Mouse (Mus musculus) embryonic facial prominence, embryonic 13.5 days (tissue): Measurements from ENCODE around the gene Prr15l. TPM values are rescaled to one million over a fixed set of nuclear protein-coding genes. Genes with fewer than 3 reads are reported as not detected.

ENCODE experiments used
- ATAC-seq: fragments of 200-750 bp; cut with Nextera tagmentation; 2 replicates; pipeline ENCODE4 v1.8.0; 2017; ENCODE audit warnings: low read depth; ENCODE audit not compliant: insufficient number of reproducible peaks, insufficient read depth, low FRiP score, low TSS enrichment
- H3K27ac ChIP-seq: fragments of 300-500 bp; sonication (generic); 2 replicates; pipeline ENCODE4 v1.5.1; 2015; ENCODE audit warnings: moderate library complexity, mild to moderate bottlenecking, inconsistent platforms
- H3K27me3 ChIP-seq: fragments of 300-500 bp; sonication (generic); 2 replicates; pipeline ENCODE4 v1.6.1; 2015; ENCODE audit warnings: mild to moderate bottlenecking, inconsistent platforms
- H3K36me3 ChIP-seq: fragments of 300-500 bp; sonication (generic); 2 replicates; pipeline ENCODE4 v1.6.1; 2015; ENCODE audit warnings: mild to moderate bottlenecking, inconsistent platforms
- H3K4me1 ChIP-seq: fragments of 300-500 bp; sonication (generic); 2 replicates; pipeline ENCODE4 v1.6.1; 2015; ENCODE audit warnings: inconsistent platforms
- H3K4me2 ChIP-seq: fragments of 300-500 bp; sonication (generic); 2 replicates; pipeline ENCODE4 v1.6.1; 2015; ENCODE audit warnings: moderate library complexity, mild to moderate bottlenecking, inconsistent platforms
- H3K4me3 ChIP-seq: fragments of 300-500 bp; sonication (generic); 2 replicates; pipeline ENCODE4 v1.5.1; 2015; ENCODE audit warnings: mild to moderate bottlenecking, inconsistent platforms
- H3K9ac ChIP-seq: fragments of 300-500 bp; sonication (generic); 2 replicates; pipeline ENCODE4 v1.6.1; 2015; ENCODE audit warnings: mild to moderate bottlenecking, inconsistent platforms
- H3K9me3 ChIP-seq: fragments of 300-500 bp; sonication (generic); 2 replicates; pipeline ENCODE4 v1.6.1; 2016; ENCODE audit warnings: inconsistent platforms
- WGBS: fragments of 180-500 bp; shearing (Covaris S2); methylation state at CpG from one replicate; pipeline ENCODE4 v1.1.7; 2015; ENCODE audit warnings: mixed read lengths; 5-methylcytosine and 5-hydroxymethylcytosine counted together
- polyA plus RNA-seq: library from polyadenylated mRNA; unstranded; fragments of >200 nt; fragmentation: Nextera tagmentation; extraction: Ambion mirVana; gene quantifications from 2 replicates; pipeline ENCODE4 v1.2.1, GENCODE M21; 2015

Gene Prr15l
- polyA plus RNA-seq, 1 experiment from 2014 or later, result 2.4 TPM

DNA sequence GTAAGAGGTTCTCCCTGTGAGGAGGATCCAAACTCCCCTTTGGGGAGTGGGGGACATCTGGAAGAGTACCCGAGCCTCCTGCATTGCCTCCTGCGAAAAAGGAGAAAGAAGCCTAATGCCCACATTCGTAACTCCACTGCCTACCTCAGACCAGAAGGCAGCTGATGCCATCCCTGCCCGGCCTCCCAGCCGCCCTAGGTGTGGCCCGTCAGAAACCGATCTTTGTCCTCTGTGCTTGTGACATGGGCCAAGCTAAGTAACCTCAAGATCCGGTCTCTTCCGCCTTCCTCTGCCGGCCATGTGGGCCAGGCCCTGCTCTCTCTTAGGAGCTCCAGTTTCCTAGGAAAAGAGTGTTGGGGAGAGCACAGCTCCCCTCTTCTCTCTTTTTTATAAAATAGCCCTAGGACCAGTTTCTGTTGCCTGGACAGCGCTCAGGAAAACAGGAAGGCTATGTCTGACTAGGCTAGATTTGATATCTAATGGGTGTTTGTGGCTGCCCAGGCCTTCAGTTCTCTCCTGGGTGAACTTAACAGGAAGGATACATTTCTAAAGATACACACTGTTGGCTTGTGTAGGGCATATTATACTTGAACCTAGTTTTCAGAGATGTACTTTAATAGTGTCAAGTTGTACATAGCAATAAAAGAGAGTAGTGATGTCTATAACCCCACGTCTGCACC is 2.3 kb upstream of the Prr15l start:
- Histone ChIP-seq H3K4me2 (no peak overlapping the region), H3K27ac (no peak overlapping the region), H3K27me3 (peaks cover 22% of the 10 kb centered on the region), H3K36me3 (no peaks in the 10 kb centered on the region), H3K9me3 (no peaks in the 10 kb centered on the region), H3K4me3 (no peak overlapping the region), H3K9ac (no peak overlapping the region), H3K4me1 (peaks cover 16% of the 10 kb centered on the region)
- no peak for ATAC-seq
- 85% methylated on average over 12 of the region's 12 CpGs for WGBS

DNA sequence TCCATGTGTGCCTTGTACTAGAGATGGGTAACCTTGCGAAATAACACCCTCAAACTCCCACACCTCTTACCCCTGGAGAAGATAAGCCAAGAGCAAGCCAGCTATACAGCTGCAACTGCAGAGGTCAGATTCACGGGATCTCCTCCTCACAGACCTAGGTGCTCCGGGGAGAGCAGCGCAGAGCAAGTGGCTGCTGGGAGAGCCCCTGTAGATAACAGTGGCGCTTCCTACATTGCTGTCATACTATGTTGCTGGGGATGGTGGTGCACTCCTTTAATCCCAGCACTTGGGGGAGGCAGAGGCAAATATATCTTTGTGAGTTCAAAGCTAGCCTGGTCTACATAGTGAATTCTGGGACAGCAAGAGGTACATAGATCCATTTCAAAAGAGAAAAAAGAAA is 1.3 kb upstream of the Prr15l start:
- Histone ChIP-seq H3K27me3 (peaks cover 22% of the 10 kb centered on the region), H3K4me1 (peaks cover 18% of the 10 kb centered on the region), H3K9me3 (no peaks in the 10 kb centered on the region), H3K4me3 (no peak overlapping the region), H3K9ac (no peak overlapping the region), H3K36me3 (no peaks in the 10 kb centered on the region), H3K27ac (no peak overlapping the region), H3K4me2 (no peak overlapping the region)
- no peak for ATAC-seq
- 85% methylated on average over 5 of the region's 5 CpGs for WGBS

DNA sequence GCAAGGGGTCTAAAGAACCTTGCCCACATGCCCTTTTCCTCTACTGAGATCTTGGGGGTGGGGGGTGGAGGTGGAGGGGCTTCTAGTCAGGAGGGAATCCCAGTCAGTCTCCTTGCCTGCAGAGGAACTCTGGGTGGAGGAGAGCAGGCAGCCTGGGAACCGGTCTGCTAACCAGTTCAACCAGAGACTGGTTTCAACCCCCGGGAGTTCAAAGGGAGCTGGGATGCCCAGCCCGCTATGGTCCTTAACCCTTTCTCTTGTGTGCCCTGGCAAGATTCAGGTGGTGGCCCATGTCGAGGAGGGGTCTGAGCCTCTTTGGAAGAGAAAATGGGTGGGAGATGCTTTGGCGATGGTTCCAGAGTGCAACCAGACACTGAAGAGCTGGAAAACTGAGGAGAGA is 787 bp downstream of the Prr15l start:
- peaks cover 22% of the 10 kb centered on the region for H3K27me3 ChIP-seq
- H3K4me1 ChIP-seq, result peaks cover 22% of the 10 kb centered on the region
- H3K4me2 ChIP-seq, result peak overlapping the region; percentile 39
- WGBS, result 2% methylated on average over 5 of the region's 5 CpGs
- no peak for ATAC-seq
- no peaks in the 10 kb centered on the region for H3K9me3 ChIP-seq
- no peak overlapping the region for H3K4me3 ChIP-seq
- no peaks in the 10 kb centered on the region for H3K36me3 ChIP-seq
- H3K27ac ChIP-seq, result peak overlapping the region; percentile 57; the same call in 1 of the 2 replicates
- H3K9ac ChIP-seq, result no peak overlapping the region

GRCm38 (mm10) chr11:96929096-96929765 is 1.3 kb downstream of the Prr15l start:
- H3K4me2 ChIP-seq, result peak overlapping the region; percentile 39
- H3K27ac ChIP-seq, result peak overlapping the region; percentile 57; the same call in 1 of the 2 replicates
- whole genome bisulfite sequencing, result 11% methylated on average over 13 of the region's 13 CpGs
- no peak overlapping the region for H3K9ac ChIP-seq
- H3K27me3 ChIP-seq, result peaks cover 22% of the 10 kb centered on the region
- 0 out of 2 replicates have a peak overlapping the region, but pooled peaks have one; percentile 9 for H3K4me3 ChIP-seq
- peak; percentile 52; the same call in 1 of the 2 replicates for ATAC-seq
- no peaks in the 10 kb centered on the region for H3K36me3 ChIP-seq
- H3K9me3 ChIP-seq, result no peaks in the 10 kb centered on the region
- peaks cover 22% of the 10 kb centered on the region for H3K4me1 ChIP-seq

GRCm38 (mm10) chr11:96929766-96930331 is 1.9 kb downstream of the Prr15l start:
- H3K27me3 ChIP-seq, result peaks cover 22% of the 10 kb centered on the region
- peak overlapping the region; percentile 57 for H3K27ac ChIP-seq
- H3K4me1 ChIP-seq, result peaks cover 24% of the 10 kb centered on the region
- no peaks in the 10 kb centered on the region for H3K36me3 ChIP-seq
- ATAC-seq, result no peak
- no peak overlapping the region for H3K9ac ChIP-seq
- WGBS, result 53% methylated on average over 9 of the region's 9 CpGs
- H3K9me3 ChIP-seq, result no peaks in the 10 kb centered on the region
- H3K4me3 ChIP-seq, result 0 out of 2 replicates have a peak overlapping the region, but pooled peaks have one; percentile 9
- peak overlapping the region; percentile 39; the same call in 1 of the 2 replicates for H3K4me2 ChIP-seq

DNA sequence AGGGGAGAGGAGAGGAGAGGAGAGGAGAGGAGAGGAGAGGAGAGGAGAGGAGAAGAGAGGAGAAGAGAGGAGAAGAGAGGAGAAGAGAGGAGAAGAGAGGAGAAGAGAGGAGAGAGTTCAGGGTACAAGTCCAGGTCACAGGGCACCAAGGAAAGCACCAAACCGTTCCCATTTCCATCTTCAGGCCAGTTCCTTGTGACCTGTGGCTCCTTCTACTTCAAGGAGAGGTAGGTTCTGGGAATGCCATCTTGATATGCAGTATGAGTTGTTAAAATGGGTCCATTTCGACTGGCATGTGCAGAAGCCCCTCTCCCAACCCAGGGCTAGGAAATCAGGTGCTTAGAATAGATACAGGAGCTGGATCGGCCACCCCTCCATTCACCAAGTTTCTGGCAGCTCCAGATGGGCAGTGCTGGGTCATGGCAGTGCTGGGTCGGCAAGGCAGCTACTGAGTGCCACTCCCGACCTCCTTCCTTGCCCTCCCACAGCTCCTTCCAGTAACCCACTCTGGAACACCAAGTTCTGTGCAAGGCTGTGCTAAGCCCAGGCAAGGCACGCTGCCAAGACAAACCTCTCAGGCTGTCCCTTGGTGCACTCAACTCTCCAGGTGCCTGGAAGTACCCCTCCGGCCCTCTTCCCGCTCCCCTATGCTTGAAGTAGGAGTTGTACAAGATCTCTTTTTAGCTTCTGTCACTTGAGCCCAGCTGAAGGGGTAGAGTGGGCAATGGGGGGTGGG is 3.6 kb downstream of the Prr15l start:
- H3K9me3 ChIP-seq, result no peaks in the 10 kb centered on the region
- H3K4me2 ChIP-seq, result no peak overlapping the region
- WGBS, result 49% methylated on average over 8 of the region's 8 CpGs
- no peak overlapping the region for H3K4me3 ChIP-seq
- H3K27me3 ChIP-seq, result peaks cover 22% of the 10 kb centered on the region
- H3K9ac ChIP-seq, result no peak overlapping the region
- H3K4me1 ChIP-seq, result peaks cover 27% of the 10 kb centered on the region
- ATAC-seq, result no peak
- H3K36me3 ChIP-seq, result no peaks in the 10 kb centered on the region
- no peak overlapping the region for H3K27ac ChIP-seq

GRCm38 (mm10) chr11:96933562-96934276 is 5.8 kb downstream of the Prr15l start:
- Histone ChIP-seq H3K27me3 (peaks cover 12% of the 10 kb centered on the region), H3K4me1 (peaks cover 24% of the 10 kb centered on the region), H3K9me3 (no peaks in the 10 kb centered on the region), H3K9ac (no peak overlapping the region), H3K27ac (no peak overlapping the region), H3K4me2 (no peak overlapping the region), H3K36me3 (no peaks in the 10 kb centered on the region), H3K4me3 (no peak overlapping the region)
- no peak for ATAC-seq
- WGBS, result 85% methylated on average over 13 of the region's 13 CpGs

DNA sequence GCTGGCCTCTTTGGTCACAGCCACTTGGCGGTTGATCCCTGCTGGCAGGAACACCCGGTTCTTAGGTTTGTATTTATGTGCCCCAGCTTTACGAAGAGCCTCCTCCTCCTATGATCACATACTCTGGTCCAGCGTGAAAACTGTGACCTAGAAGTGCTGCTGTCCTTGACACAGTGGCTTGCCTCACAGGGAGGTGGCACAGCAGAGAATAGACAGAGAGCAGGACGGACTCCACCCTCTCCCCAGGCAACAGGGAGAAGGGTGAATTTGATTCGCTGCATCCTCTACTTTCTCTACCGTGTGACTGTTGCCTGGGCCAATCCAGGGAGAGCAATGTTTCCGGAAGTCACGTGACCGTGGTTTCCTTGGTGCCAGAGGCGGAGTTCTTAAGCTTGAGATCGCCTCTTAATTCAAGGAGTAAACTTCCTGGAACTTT is 7.0 kb downstream of the Prr15l start:
- Histone ChIP-seq H3K4me1 (peaks cover 12% of the 10 kb centered on the region), H3K9ac (0 out of 2 replicates have a peak overlapping the region, but pooled peaks have one; percentile 2), H3K4me3 (peak overlapping the region; percentile 5; the same call in 1 of the 2 replicates), H3K36me3 (no peaks in the 10 kb centered on the region), H3K9me3 (no peaks in the 10 kb centered on the region), H3K27me3 (peaks cover under 1% of the 10 kb centered on the region), H3K4me2 (peak overlapping the region; percentile 37), H3K27ac (peak overlapping the region; percentile 7; the same call in 1 of the 2 replicates)
- 28% methylated on average over 12 of the region's 12 CpGs for WGBS
- ATAC-seq, result peak; percentile 50; the same call in 1 of the 2 replicates

DNA sequence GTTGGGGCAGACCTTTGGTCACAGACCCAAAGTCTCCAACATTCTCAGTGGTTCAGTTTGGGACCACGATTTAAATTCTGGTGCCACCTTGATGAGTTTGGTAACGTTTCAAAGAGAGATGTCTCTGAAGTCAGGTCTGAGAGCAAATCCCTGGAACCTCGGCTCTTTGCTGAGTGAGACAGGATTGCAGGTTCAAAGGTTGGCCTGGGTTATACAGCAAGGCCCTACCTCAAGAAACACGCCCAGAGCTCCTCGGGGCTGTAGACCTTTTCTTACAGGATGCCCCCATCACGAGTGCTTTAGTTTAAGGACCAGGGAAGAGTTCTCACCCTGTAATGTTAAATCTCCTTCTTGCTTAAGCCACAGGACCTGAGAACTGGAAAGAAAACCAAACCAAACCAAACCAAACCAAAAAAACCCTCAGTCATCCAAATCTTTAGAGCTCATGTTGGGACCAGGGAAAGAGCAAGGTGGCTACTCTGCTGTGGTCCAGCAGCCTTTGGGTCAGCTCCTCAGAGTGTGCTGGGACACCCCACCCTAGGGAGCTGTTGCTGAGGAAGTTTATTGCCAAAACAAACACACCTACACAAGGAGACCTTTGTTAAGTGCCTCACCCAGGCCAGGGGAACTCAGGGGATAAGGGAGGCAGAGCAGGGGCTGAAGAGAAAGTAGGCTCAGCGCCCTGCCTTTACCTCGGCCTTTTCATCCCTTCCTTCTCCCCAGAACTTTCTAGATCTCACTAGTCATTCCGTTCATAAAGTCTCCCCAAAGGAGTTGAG is 8.2 kb downstream of the Prr15l start:
- 85% methylated on average over 9 of the region's 9 CpGs for WGBS
- ATAC-seq, result no peak

More for the DNA sequence above, 8.2 kb downstream of the Prr15l start:
- H3K36me3 ChIP-seq, result no peaks in the 10 kb centered on the region
- H3K4me3 ChIP-seq, result no peak overlapping the region
- H3K4me1 ChIP-seq, result peaks cover 11% of the 10 kb centered on the region
- H3K27ac ChIP-seq, result no peak overlapping the region
- H3K4me2 ChIP-seq, result no peak overlapping the region
- H3K9me3 ChIP-seq, result no peaks in the 10 kb centered on the region
- H3K9ac ChIP-seq, result no peak overlapping the region
- no peaks in the 10 kb centered on the region; the same call in 1 of the 2 replicates for H3K27me3 ChIP-seq
